Mouse (Mus musculus) small intestine, adult 2 months (tissue): Measurements from ENCODE around the gene Pde6c.
A peak's percentile ranks its signal among the peaks of the same experiment; 100 is the strongest.

Experiments used
- CTCF ChIP-seq: fragments of 200-500 bp; IDR thresholded peaks from 2 replicates; pipeline ENCODE4 v1.5.1; 2012; ENCODE audit warnings: low read depth, mild to moderate bottlenecking, control low read depth, inconsistent platforms, low read length, moderate library complexity, mixed read lengths; ENCODE audit not compliant: insufficient replicate concordance, insufficient read length; ENCODE audit errors: extremely low read depth
- POLR2A ChIP-seq: fragments of 200-500 bp; IDR thresholded peaks from 2 replicates; pipeline ENCODE4 v1.6.1; 2012; ENCODE audit warnings: low read depth, mild to moderate bottlenecking, control low read depth, inconsistent platforms, low read length, moderate library complexity

DNA sequence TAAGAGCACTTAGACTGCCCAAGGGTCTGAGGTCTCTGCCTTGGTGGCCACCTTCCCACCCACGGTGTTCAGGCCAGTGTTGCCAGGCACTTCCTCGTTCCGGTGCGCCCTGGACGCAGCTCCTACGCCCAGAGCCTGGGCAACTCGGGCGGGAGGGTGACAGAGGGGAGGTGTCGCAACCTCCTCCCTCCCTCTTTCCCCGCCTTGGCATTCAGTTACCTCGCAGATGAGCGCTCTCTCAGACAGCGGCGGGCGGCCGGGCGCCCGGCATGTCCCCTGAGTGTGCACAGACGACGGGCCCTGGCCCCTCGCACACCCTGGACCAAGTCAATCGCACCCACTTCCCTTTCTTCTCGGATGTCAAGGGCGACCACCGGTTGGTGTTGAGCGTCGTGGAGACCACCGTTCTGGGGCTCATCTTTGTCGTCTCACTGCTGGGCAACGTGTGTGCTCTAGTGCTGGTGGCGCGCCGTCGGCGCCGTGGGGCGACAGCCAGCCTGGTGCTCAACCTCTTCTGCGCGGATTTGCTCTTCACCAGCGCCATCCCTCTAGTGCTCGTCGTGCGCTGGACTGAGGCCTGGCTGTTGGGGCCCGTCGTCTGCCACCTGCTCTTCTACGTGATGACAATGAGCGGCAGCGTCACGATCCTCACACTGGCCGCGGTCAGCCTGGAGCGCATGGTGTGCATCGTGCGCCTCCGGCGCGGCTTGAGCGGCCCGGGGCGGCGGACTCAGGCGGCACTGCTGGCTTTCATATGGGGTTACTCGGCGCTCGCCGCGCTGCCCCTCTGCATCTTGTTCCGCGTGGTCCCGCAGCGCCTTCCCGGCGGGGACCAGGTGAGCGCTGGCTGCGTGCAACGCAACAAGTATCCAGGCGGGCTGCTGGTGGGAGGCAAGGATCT is 35.5 kb upstream of the Pde6c start, which contains the start of gene Ffar4:
- TF ChIP-seq POLR2A (peak; percentile 32; the same call in 1 of the 2 replicates), CTCF (no peak)
